Mouse (Mus musculus) MEL (cell line): Measurements from ENCODE around the gene Nphp4. TPM values are rescaled to one million over a fixed set of nuclear protein-coding genes. Genes with fewer than 3 reads are reported as not detected.

Source experiments
- DNase-seq: peaks from one replicate; pipeline ENCODE4 v3.0.0; 2011; ENCODE audit warnings: low read depth, low spot score
- H3K27ac ChIP-seq: 2 replicates; pipeline ENCODE4 v1.5.1; 2012; ENCODE audit warnings: low read depth, mild to moderate bottlenecking, control low read depth, low read length, moderate library complexity; ENCODE audit not compliant: control insufficient read depth
- H3K27me3 ChIP-seq, 2 experiments: fragments of 150-350 bp in 1 of 2; sonication (generic) in 1 of 2; 2 replicates each; pipeline ENCODE4 v1.6.1; 2012; ENCODE audit warnings: low read length in 2 of 2, mild to moderate bottlenecking in 2 of 2, improper control_type of control experiment in 1 of 2, moderate library complexity in 1 of 2; ENCODE audit not compliant: insufficient read depth in 2 of 2, control insufficient read depth in 1 of 2
- H3K36me3 ChIP-seq, 2 experiments: 2 replicates each; pipeline ENCODE4 v1.6.1; 2012 to 2014; ENCODE audit warnings: low read length in 2 of 2, improper control_type of control experiment in 1 of 2, inconsistent platforms in 1 of 2, mild to moderate bottlenecking in 1 of 2; ENCODE audit not compliant: insufficient read depth in 2 of 2, control insufficient read depth in 1 of 2
- H3K4me1 ChIP-seq, 2 experiments: fragments of 150-350 bp in 1 of 2; sonication (generic) in 1 of 2; 2 replicates each; pipeline ENCODE4 v1.6.1; 2012; ENCODE audit warnings: low read length in 2 of 2, improper control_type of control experiment in 1 of 2, mild to moderate bottlenecking in 1 of 2; ENCODE audit not compliant: insufficient read depth in 2 of 2, control insufficient read depth in 1 of 2
- H3K4me3 ChIP-seq, 2 experiments: fragments of 150-350 bp in 1 of 2; sonication (generic) in 1 of 2; 2 replicates each; pipeline ENCODE4 v1.5.1; 2012; ENCODE audit warnings: low read depth in 2 of 2, low read length in 2 of 2, mild to moderate bottlenecking in 2 of 2, moderate library complexity in 2 of 2, control low read depth in 1 of 2, improper control_type of control experiment in 1 of 2; ENCODE audit not compliant: control insufficient read depth in 1 of 2, insufficient read depth in 1 of 2
- H3K79me2 ChIP-seq: 2 replicates; pipeline ENCODE4 v1.6.1; 2012; ENCODE audit warnings: mild to moderate bottlenecking, low read length, moderate library complexity; ENCODE audit not compliant: control insufficient read depth, poor library complexity, insufficient read depth
- H3K9ac ChIP-seq: 2 replicates; pipeline ENCODE4 v1.6.1; 2012; ENCODE audit warnings: low read depth, mild to moderate bottlenecking, control low read depth, low read length, moderate library complexity; ENCODE audit not compliant: control insufficient read depth, poor library complexity, severe bottlenecking
- H3K9me3 ChIP-seq: fragments of 150-350 bp; sonication (generic); replicated peaks from 2 replicates; pipeline ENCODE4 v1.6.1; 2012; ENCODE audit warnings: mild to moderate bottlenecking, low read length, improper control_type of control experiment, moderate library complexity; ENCODE audit not compliant: insufficient read depth
- CHD1 ChIP-seq: IDR thresholded peaks from 2 replicates; pipeline ENCODE4 v1.6.1; 2012; ENCODE audit warnings: low read depth, mild to moderate bottlenecking, inconsistent platforms, low read length, improper control_type of control experiment
- ELF1 ChIP-seq: IDR thresholded peaks from 2 replicates; pipeline ENCODE4 v1.6.1; 2014; ENCODE audit warnings: low read depth, mild to moderate bottlenecking, inconsistent platforms, low read length, improper control_type of control experiment, moderate library complexity
- EP300 ChIP-seq, 2 experiments: IDR thresholded peaks; 2 replicates each; pipeline ENCODE4 v1.6.1; 2011; ENCODE audit warnings: improper control_type of control experiment in 2 of 2, low read length in 2 of 2, low read depth in 1 of 2, mild to moderate bottlenecking in 1 of 2
- GABPA ChIP-seq: IDR thresholded peaks from 2 replicates; pipeline ENCODE4 v1.6.1; 2012; ENCODE audit warnings: low read depth, mild to moderate bottlenecking, inconsistent platforms, low read length, improper control_type of control experiment, moderate library complexity
- GATA1 ChIP-seq: IDR thresholded peaks from 2 replicates; pipeline ENCODE4 v1.6.1; 2011; ENCODE audit warnings: low read depth, low read length, improper control_type of control experiment
- JUND ChIP-seq: IDR thresholded peaks from 2 replicates; pipeline ENCODE4 v1.6.1; 2011; ENCODE audit warnings: low read depth, mild to moderate bottlenecking, improper control_type of control experiment, low read length
- KAT2A ChIP-seq: conservative IDR thresholded peaks from 2 replicates; pipeline ENCODE4 v1.6.1; 2012; ENCODE audit warnings: low read depth, low read length, improper control_type of control experiment, inconsistent platforms
- MEF2A ChIP-seq: IDR thresholded peaks from 2 replicates; pipeline ENCODE4 v1.6.1; 2014; ENCODE audit warnings: low read depth, mild to moderate bottlenecking, inconsistent platforms, low read length, improper control_type of control experiment; ENCODE audit not compliant: poor library complexity, insufficient replicate concordance, severe bottlenecking; ENCODE audit errors: extremely low read depth
- MXI1 ChIP-seq: IDR thresholded peaks from 2 replicates; pipeline ENCODE4 v1.6.1; 2011; ENCODE audit warnings: mild to moderate bottlenecking, low read depth, low read length, improper control_type of control experiment
- MYB ChIP-seq: IDR thresholded peaks from 2 replicates; pipeline ENCODE4 v1.6.1; 2011; ENCODE audit warnings: mild to moderate bottlenecking, low read depth, low read length, improper control_type of control experiment
- MYC ChIP-seq: IDR thresholded peaks from 2 replicates; pipeline ENCODE4 v1.6.1; 2011; ENCODE audit warnings: low read depth, mild to moderate bottlenecking, low read length, improper control_type of control experiment, moderate library complexity
- NELFE ChIP-seq: IDR thresholded peaks from 2 replicates; pipeline ENCODE4 v1.6.1; 2011; ENCODE audit warnings: low read depth, low read length, improper control_type of control experiment
- NRF1 ChIP-seq: IDR thresholded peaks from 2 replicates; pipeline ENCODE4 v1.6.1; 2014; ENCODE audit warnings: low read depth, mild to moderate bottlenecking, inconsistent platforms, low read length, improper control_type of control experiment, moderate library complexity; ENCODE audit not compliant: poor library complexity, insufficient read depth, severe bottlenecking
- POLR2A ChIP-seq, 2 experiments: IDR thresholded peaks; 2 replicates each; pipeline ENCODE4 v1.6.1; 2011 to 2012; ENCODE audit warnings: low read length in 2 of 2, mild to moderate bottlenecking in 2 of 2, control low read depth in 1 of 2, improper control_type of control experiment in 1 of 2, low read depth in 1 of 2, moderate library complexity in 1 of 2; ENCODE audit not compliant: control insufficient read depth in 1 of 2, insufficient read depth in 1 of 2, poor library complexity in 1 of 2
- POLR2AphosphoS2 ChIP-seq: IDR thresholded peaks from 2 replicates; pipeline ENCODE4 v1.6.1; 2011; ENCODE audit warnings: low read length, improper control_type of control experiment
- POLR2AphosphoS5 ChIP-seq: IDR thresholded peaks from 2 replicates; pipeline ENCODE4 v1.6.1; 2012; ENCODE audit warnings: low read depth, borderline replicate concordance, mild to moderate bottlenecking, inconsistent platforms, low read length, moderate library complexity, mixed read lengths
- RAD21 ChIP-seq: IDR thresholded peaks from 2 replicates; pipeline ENCODE4 v1.6.1; 2011; ENCODE audit warnings: mild to moderate bottlenecking, low read depth, low read length, improper control_type of control experiment
- RCOR1 ChIP-seq: IDR thresholded peaks from 2 replicates; pipeline ENCODE4 v1.6.1; 2012; ENCODE audit warnings: low read depth, mild to moderate bottlenecking, inconsistent platforms, low read length, improper control_type of control experiment
- SIN3A ChIP-seq: IDR thresholded peaks from 2 replicates; pipeline ENCODE4 v1.6.1; 2012; ENCODE audit warnings: low read length, improper control_type of control experiment, inconsistent platforms
- SMC3 ChIP-seq: IDR thresholded peaks from 2 replicates; pipeline ENCODE4 v1.6.1; 2011; ENCODE audit warnings: low read depth, low read length, improper control_type of control experiment
- TAL1 ChIP-seq: IDR thresholded peaks from 2 replicates; pipeline ENCODE4 v1.6.1; 2012; ENCODE audit warnings: mild to moderate bottlenecking, inconsistent platforms, low read length, moderate library complexity, mixed read lengths
- UBTF ChIP-seq: IDR thresholded peaks from 2 replicates; pipeline ENCODE4 v1.6.1; 2012; ENCODE audit warnings: low read depth, mild to moderate bottlenecking, inconsistent platforms, low read length, improper control_type of control experiment, moderate library complexity, borderline replicate concordance; ENCODE audit not compliant: insufficient read depth
- USF2 ChIP-seq, 2 experiments: IDR thresholded peaks; 2 replicates each; pipeline ENCODE4 v1.6.1; 2011 to 2012; ENCODE audit warnings: improper control_type of control experiment in 2 of 2, low read length in 2 of 2, borderline replicate concordance in 1 of 2, inconsistent platforms in 1 of 2, low read depth in 1 of 2, mild to moderate bottlenecking in 1 of 2; ENCODE audit not compliant: insufficient read depth in 1 of 2
- ZC3H11A ChIP-seq: IDR thresholded peaks from 2 replicates; pipeline ENCODE4 v1.6.1; 2012; ENCODE audit warnings: low read depth, mild to moderate bottlenecking, inconsistent platforms, low read length, improper control_type of control experiment
- ZKSCAN1 ChIP-seq: IDR thresholded peaks from 2 replicates; pipeline ENCODE4 v1.6.1; 2012; ENCODE audit warnings: low read depth, mild to moderate bottlenecking, inconsistent platforms, low read length, improper control_type of control experiment, moderate library complexity
- ZNF384 ChIP-seq: IDR thresholded peaks from 2 replicates; pipeline ENCODE4 v1.6.1; 2012; ENCODE audit warnings: low read depth, mild to moderate bottlenecking, inconsistent platforms, low read length, improper control_type of control experiment
- polyA plus RNA-seq, 2 experiments: library from polyadenylated mRNA; stranded (reverse) in 1 of 2; unstranded in 1 of 2; fragments of >175 nt in 1 of 2; fragments of >200 nt in 1 of 2; gene quantifications; 2 replicates each; pipeline versions ENCODE4 v1.2.1 to v1.2.4; 2012; ENCODE audit warnings: low replicate concordance in 2 of 2, low read depth in 1 of 2; ENCODE audit not compliant: insufficient read length in 2 of 2, insufficient read depth in 1 of 2, missing spikeins in 1 of 2
- total RNA-seq: library from RNA; depleted of rRNA; stranded (reverse); fragments of 300-350 nt; gene quantifications from 2 replicates; pipeline ENCODE4 v1.2.3, GENCODE M21; 2012

The Nphp4 gene
- total and polyA plus RNA-seq, 3 experiments = not detected

DNA sequence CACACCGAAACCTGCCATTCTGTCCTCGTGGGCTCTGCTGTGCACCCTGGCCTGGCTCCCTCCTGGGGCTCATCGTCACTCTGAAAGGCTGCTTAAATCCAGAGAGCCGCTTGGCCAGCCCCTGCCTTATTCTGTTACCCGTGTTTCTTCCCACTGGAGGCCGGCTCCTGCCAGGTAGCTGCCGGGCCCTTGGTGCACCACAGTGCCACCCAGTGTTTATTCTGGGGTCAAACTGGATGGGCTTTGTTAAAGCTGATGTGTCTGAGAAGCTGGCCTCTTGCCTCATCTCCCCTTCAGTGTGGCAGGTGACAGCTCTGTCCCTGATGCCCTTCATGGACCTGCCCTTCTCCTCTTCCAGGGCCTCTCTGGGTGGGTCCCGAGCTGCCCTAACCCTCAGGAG, 70.0 kb downstream of the Nphp4 start:
- Histone ChIP-seq H3K27ac (no peak overlapping the region), H3K9ac (no peak overlapping the region), H3K4me1 (no peaks in the 10 kb centered on the region), H3K9me3 (no peaks in the 10 kb centered on the region), H3K4me3 (no peak overlapping the region), H3K79me2 (no peaks in the 10 kb centered on the region), H3K36me3 (no peaks in the 10 kb centered on the region), H3K27me3 (no peaks in the 10 kb centered on the region)
- no peak for TF ChIP-seq POLR2A (IDR thresholded peaks at IDR 0.05; ENCODE audit: control insufficient read depth in 1 of 2, insufficient read depth in 1 of 2, low read depth in 1 of 2, low read length in 2 of 2, poor library complexity in 1 of 2)
- TF ChIP-seq EP300 (IDR thresholded peaks at IDR 0.05; ENCODE audit: low read depth in 1 of 2, low read length in 2 of 2) = no peak
- TF ChIP-seq TAL1 = no peak
- no peak for TF ChIP-seq KAT2A
- no peak for TF ChIP-seq USF2 (IDR thresholded peaks at IDR 0.05; ENCODE audit: borderline replicate concordance in 1 of 2, insufficient read depth in 1 of 2, low read depth in 1 of 2, low read length in 2 of 2)
- no peak for TF ChIP-seq ZC3H11A
- no peak for TF ChIP-seq SIN3A
- TF ChIP-seq SMC3 = no peak
- TF ChIP-seq MYC = no peak
- TF ChIP-seq MYB = no peak
- DNase-seq = no peak

DNA sequence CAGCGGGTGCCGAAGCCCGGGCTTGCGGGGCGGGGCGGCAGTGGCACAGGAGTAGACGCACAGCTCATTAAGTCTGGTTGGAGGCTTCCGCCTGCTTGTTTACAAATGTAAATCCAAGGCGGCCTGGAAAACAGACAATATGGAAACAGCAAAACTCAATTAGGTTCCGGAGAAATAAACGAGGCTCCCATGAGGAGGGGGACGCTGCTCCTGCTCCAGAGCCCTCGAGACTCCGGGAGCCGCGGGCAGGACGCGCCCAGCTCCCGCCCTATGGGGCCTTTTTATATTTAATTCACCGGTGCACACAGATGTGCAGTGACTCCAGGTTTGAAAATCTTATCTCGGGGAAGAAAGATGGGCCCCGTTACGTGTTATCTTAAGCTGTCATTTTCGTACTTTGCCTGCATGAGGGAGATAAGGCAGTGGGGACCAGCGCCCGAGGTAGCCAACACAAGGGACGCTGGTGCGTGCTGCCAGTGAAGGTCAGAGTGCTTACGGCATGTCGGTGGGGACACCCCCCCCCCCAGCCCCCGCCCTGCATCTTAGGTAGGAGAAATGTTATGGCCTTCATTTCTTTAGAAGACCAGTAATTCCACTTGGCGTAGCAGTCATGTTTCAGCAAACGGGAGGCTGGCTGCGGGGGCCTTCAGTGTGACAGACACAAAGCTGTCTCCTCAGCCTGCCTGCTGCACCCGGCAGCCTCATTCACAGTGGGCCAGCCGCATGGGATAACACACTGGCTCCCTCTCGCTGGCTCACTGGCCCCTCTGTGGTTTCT, 71.6 kb downstream of the Nphp4 start:
- no peak for DNase-seq
- Histone ChIP-seq H3K79me2 (no peaks in the 10 kb centered on the region), H3K27me3 (no peaks in the 10 kb centered on the region)
- TF ChIP-seq NRF1 = no peak
- TF ChIP-seq MXI1 = no peak
- TF ChIP-seq JUND = no peak
- no peak for TF ChIP-seq UBTF
- TF ChIP-seq GATA1 = no peak
- no peak for TF ChIP-seq RAD21
- TF ChIP-seq SIN3A = no peak
- TF ChIP-seq NELFE = no peak
- TF ChIP-seq ZKSCAN1 = no peak
- no peak for TF ChIP-seq CHD1
- TF ChIP-seq ELF1 = no peak
- no peak for TF ChIP-seq ZNF384
- TF ChIP-seq MEF2A = no peak
- no peak for TF ChIP-seq GABPA
- no peak for TF ChIP-seq POLR2AphosphoS2
- TF ChIP-seq POLR2A (IDR thresholded peaks at IDR 0.05; ENCODE audit: control insufficient read depth in 1 of 2, insufficient read depth in 1 of 2, low read depth in 1 of 2, low read length in 2 of 2, poor library complexity in 1 of 2) = no peak
- no peak for TF ChIP-seq TAL1
- TF ChIP-seq RCOR1 = no peak
- no peak for TF ChIP-seq POLR2AphosphoS5
- no peak for TF ChIP-seq ZC3H11A
- TF ChIP-seq, all 39 proteins: peak for 0
- no peaks in the 10 kb centered on the region for H3K9me3 ChIP-seq
- H3K27ac ChIP-seq = no peak overlapping the region
- H3K9ac ChIP-seq = no peak overlapping the region
- no peaks in the 10 kb centered on the region for H3K4me1 ChIP-seq
- H3K4me3 ChIP-seq = no peak overlapping the region
- H3K36me3 ChIP-seq = no peaks in the 10 kb centered on the region
